Mouse (Mus musculus) ES-Bruce4 (cell line): ENCODE data around the gene Tsen54. TPM values are rescaled to one million over a fixed set of nuclear protein-coding genes. Genes with fewer than 3 reads are reported as not detected.

ENCODE experiments used
- H3K27ac ChIP-seq: 2 replicates; pipeline ENCODE4 v1.5.1; 2012; ENCODE audit warnings: low read length, inconsistent platforms; ENCODE audit not compliant: insufficient read depth
- H3K27me3 ChIP-seq: 2 replicates; pipeline ENCODE4 v1.6.1; 2012; ENCODE audit warnings: mild to moderate bottlenecking, low read length, inconsistent platforms; ENCODE audit not compliant: control insufficient read depth, poor library complexity, insufficient read depth, severe bottlenecking
- H3K36me3 ChIP-seq: 2 replicates; pipeline ENCODE4 v1.6.1; 2012; ENCODE audit warnings: inconsistent platforms, mild to moderate bottlenecking, low read length, moderate library complexity; ENCODE audit not compliant: control insufficient read depth, poor library complexity, insufficient read depth, severe bottlenecking
- H3K4me1 ChIP-seq: one replicate; pipeline ENCODE4 v1.8.1; 2011; ENCODE audit warnings: low read length; ENCODE audit not compliant: control insufficient read depth, insufficient read depth
- H3K4me3 ChIP-seq: 2 replicates; pipeline ENCODE4 v1.5.1; 2011; ENCODE audit warnings: low read depth, mild to moderate bottlenecking, low read length
- H3K9ac ChIP-seq: 2 replicates; pipeline ENCODE4 v1.6.1; 2012; ENCODE audit warnings: low read depth, mild to moderate bottlenecking, inconsistent platforms; ENCODE audit not compliant: poor library complexity, severe bottlenecking
- H3K9me3 ChIP-seq: replicated peaks from 2 replicates; pipeline ENCODE4 v1.6.1; 2012; ENCODE audit warnings: mild to moderate bottlenecking, low read length, inconsistent platforms; ENCODE audit not compliant: control insufficient read depth, poor library complexity, insufficient read depth, severe bottlenecking
- CTCF ChIP-seq: IDR thresholded peaks from one replicate; pipeline ENCODE4 v1.8.1; 2011; ENCODE audit warnings: low read depth, low read length
- EP300 ChIP-seq: IDR thresholded peaks from 2 replicates; pipeline ENCODE4 v1.6.1; 2011; ENCODE audit warnings: low read depth, low read length; ENCODE audit not compliant: insufficient read depth
- POLR2A ChIP-seq: IDR thresholded peaks from one replicate; pipeline ENCODE4 v1.8.1; 2011; ENCODE audit warnings: low read length; ENCODE audit not compliant: insufficient read depth
- polyA plus RNA-seq: library from polyadenylated mRNA; stranded (reverse); fragments of >200 nt; gene quantifications from 2 replicates; pipeline ENCODE4 v1.2.4, GENCODE M21; 2011; ENCODE audit warnings: low read depth; ENCODE audit not compliant: missing spikeins, insufficient read depth, insufficient read length

Gene Tsen54
- polyA plus RNA-seq, 1 experiment = 26.9 TPM

DNA sequence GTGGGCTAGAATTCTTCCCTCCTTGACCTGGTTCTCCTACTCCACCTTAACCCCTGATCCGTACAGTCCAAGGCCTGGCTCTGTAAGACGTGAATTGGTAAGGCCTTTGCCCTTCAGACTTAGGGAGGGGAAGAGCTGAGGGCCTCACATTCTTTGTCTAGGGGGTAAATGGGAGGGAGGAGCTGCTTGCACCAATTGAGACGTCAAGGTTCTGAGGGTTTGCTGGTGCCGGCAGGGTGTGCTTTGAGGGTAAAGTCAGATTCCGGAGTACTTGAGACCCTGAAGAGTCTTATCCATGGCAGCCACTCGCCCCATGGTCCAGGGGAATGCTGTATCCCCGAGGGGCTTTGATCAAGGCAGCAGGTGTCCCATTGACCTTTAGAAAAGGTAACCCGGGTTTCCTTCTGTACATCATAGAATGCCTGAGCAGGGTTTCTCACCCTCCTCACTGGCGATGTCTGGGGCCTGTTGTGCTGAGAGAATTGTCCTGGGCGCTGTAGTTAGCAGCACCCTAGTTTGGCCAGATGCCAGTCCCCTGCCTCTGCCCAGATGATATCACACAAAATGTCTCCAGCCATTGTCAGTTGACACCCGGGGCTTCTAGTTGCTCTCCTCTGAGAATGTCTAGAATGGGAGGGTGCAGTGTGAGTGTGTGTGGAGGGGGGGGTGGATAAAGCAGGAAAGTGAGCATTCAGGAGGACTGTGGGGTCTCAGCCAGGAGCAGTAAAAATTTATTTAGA, 22.3 kb downstream of the Tsen54 start:
- H3K4me1 ChIP-seq = peaks cover 29% of the 10 kb centered on the region
- H3K27ac ChIP-seq = peak overlapping the region; percentile 39
- no peaks in the 10 kb centered on the region for H3K36me3 ChIP-seq
- H3K27me3 ChIP-seq = no peaks in the 10 kb centered on the region
- TF ChIP-seq POLR2A (no peak), EP300 (0 out of 2 replicates have a peak, but pooled peaks have one; percentile 34)
- H3K9ac ChIP-seq = no peak overlapping the region
- no peak overlapping the region for H3K4me3 ChIP-seq
- no peaks in the 10 kb centered on the region for H3K9me3 ChIP-seq

GRCm38 (mm10) chr11:115837606-115838345, 23.3 kb downstream of the Tsen54 start:
- H3K9me3 ChIP-seq = no peaks in the 10 kb centered on the region
- TF ChIP-seq CTCF = no peak
- no peak for TF ChIP-seq EP300
- TF ChIP-seq POLR2A = no peak
- no peak overlapping the region for H3K9ac ChIP-seq
- no peaks in the 10 kb centered on the region for H3K36me3 ChIP-seq
- peaks cover 29% of the 10 kb centered on the region for H3K4me1 ChIP-seq
- H3K27me3 ChIP-seq = no peaks in the 10 kb centered on the region
- H3K27ac ChIP-seq = peak overlapping the region; percentile 51; the same call in 1 of the 2 replicates
- H3K4me3 ChIP-seq = no peak overlapping the region

DNA sequence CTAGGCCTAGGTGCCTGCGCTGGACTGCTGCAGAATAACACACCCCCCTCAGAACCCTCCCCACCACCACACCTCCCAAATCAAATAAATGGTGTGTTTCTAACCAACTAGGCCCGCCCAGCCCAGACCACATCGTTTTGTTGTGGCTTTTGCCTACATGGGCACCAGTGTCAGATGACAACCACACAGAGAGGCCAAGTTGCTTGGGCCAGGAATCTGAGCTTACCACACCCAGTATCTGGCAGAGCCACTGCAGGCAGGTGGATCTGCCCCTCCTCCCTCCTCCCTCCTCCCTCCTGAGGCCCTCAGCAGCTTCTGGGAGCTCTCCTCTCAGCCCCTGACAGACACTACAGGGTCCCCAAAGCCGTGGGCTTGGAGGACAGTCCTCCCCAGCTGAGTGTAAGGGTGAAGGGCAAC, 24.4 kb downstream of the Tsen54 start:
- no peak overlapping the region for H3K4me3 ChIP-seq
- H3K27ac ChIP-seq = peak overlapping the region; percentile 60
- peaks cover 34% of the 10 kb centered on the region for H3K4me1 ChIP-seq
- no peaks in the 10 kb centered on the region for H3K9me3 ChIP-seq
- H3K36me3 ChIP-seq = no peaks in the 10 kb centered on the region
- no peak for TF ChIP-seq POLR2A
- TF ChIP-seq EP300 = 0 out of 2 replicates have a peak, but pooled peaks have one; percentile 61
- TF ChIP-seq CTCF = no peak
- no peak overlapping the region for H3K9ac ChIP-seq
- no peaks in the 10 kb centered on the region for H3K27me3 ChIP-seq

- H3K9ac ChIP-seq = no peak overlapping the region
- no peak for TF ChIP-seq POLR2A
- 0 out of 2 replicates have a peak, but pooled peaks have one; percentile 5 for TF ChIP-seq EP300
- no peaks in the 10 kb centered on the region for H3K9me3 ChIP-seq
- H3K4me1 ChIP-seq = peaks cover 36% of the 10 kb centered on the region
- H3K27me3 ChIP-seq = no peaks in the 10 kb centered on the region
- peak overlapping the region; percentile 60 for H3K27ac ChIP-seq
- no peak overlapping the region for H3K4me3 ChIP-seq
- H3K36me3 ChIP-seq = no peaks in the 10 kb centered on the region
Observed at GRCm38 (mm10) chr11:115839732-115840131, 25.2 kb downstream of the Tsen54 start.

DNA sequence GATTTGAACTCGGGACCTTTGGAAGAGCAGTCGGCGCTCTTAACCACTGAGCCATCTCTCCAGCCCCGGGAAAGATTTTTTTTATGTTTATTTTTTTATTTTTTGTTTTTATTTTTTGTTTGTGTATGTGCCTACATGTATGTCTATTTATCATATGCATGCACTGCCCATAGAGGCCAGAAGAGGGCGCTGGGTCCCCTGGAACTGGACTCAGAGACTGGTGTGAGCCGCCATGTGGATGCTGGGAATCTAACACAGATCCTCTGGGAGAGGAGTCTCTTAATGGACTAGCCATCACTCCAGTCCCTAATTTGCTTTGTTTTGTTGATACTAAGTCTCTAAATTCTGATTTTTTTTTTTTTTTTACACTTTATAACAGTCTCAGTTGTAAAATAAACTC, 26.5 kb downstream of the Tsen54 start:
- Histone ChIP-seq H3K27me3 (no peaks in the 10 kb centered on the region), H3K4me1 (peaks cover 32% of the 10 kb centered on the region), H3K4me3 (no peak overlapping the region), H3K9ac (no peak overlapping the region), H3K9me3 (no peaks in the 10 kb centered on the region), H3K36me3 (peaks cover 7% of the 10 kb centered on the region), H3K27ac (peak overlapping the region; percentile 98)
- TF ChIP-seq POLR2A (no peak), CTCF (peak; percentile 69), EP300 (no peak)
